Mouse (Mus musculus) gastrocnemius, postnatal 25 days (tissue): ENCODE data around the gene Map7d2. TPM values are rescaled to one million over a fixed set of nuclear protein-coding genes. Genes with fewer than 3 reads are reported as not detected.
"Not testable (repeated sequence)": the region's sequence is repeated elsewhere in the genome, so short reads cannot be mapped to it uniquely, and the experiment has no call there.

Source experiments
- DNase-seq: peaks from one replicate; pipeline ENCODE4 v3.0.0; 2022
- long read RNA-seq, 2 experiments: library from polyadenylated mRNA; stranded (forward); transcript quantifications; one replicate each; pipeline ENCODE4 v2.0.0; 2021
- total RNA-seq, 2 experiments: library from RNA; stranded (reverse); gene quantifications; 1 replicate in 1 of 2; 2 replicates in 1 of 2; pipeline ENCODE4 v1.2.3; 2021

Gene Map7d2
- total RNA-seq: under 1 TPM; 0.26 to 0.43 TPM
- long read RNA-seq, experiment 1, partial matches to known transcripts: 0 of 5 reads
- long read RNA-seq, experiment 1, other reads (novel, unspliced or antisense): 5 of 5 reads
- long read RNA-seq, experiment 2, partial matches to known transcripts: 0 of 2 reads
- long read RNA-seq, experiment 2, other reads (novel, unspliced or antisense): 2 of 2 reads

GRCm38 (mm10) chrX:159414130-159414828, at the start of gene Map7d2:
TSS of gene Map7d2 (plus strand) at chrX:159414572.
- no peak for DNase-seq

- peak; percentile 75 for DNase-seq
Observed at GRCm38 (mm10) chrX:159371831-159372752, 42.3 kb upstream of the Map7d2 start, which contains the start of gene Eif1ax. TSS of gene Eif1ax (plus strand) at chrX:159372178.

DNA sequence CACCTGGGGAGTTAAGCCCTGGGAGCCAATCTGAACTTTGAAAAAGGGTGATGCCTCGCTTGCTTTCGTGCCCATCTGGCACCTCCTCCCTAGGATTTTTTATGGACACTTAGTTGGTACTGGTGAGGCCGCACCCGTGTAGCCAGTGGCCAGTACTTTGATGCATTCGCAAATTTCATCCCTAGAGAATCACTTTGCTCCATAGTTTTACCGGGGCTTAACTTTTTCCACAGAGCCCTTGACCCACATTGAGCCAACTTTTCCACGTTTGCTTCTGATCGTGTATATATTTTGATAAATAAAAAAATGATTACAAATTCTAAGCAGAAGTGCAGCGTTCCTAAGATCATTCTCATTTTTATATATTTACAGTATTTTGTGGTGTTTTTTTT, 41.6 kb upstream of the Map7d2 start:
- DNase-seq: no peak

GRCm38 (mm10) chrX:159387105-159387504, 27.3 kb upstream of the Map7d2 start:
- DNase-seq: no peak

GRCm38 (mm10) chrX:159388953-159389352, 25.4 kb upstream of the Map7d2 start:
- DNase-seq: no peak

DNA sequence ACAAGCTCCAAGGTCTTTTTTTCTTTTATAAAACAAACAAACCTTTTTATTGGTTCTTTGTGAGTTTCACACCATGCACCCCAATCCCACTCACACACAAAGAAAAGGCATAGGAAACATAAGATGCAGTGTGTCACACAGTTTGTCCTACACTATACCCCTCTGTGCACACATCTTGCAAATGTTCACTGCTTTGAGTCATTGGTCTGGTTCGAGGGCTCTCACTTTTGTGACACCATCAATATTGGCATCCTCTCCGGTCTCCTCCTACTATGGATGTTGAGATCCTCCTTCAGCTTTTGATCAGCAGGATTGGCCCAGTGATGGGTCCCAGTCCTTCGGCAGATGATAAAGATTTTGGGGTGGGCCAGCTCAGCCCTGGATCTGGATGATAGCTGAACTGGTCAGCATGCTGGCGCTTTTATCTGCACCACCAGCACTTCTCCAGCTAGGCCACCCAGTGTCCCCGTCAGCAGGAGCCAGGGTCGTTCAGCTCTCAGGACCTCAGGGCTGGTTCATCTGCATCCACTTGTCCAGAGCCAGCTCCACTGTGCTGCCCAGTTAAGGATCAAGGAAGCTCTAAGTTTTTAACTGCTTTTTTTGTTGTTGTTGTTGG, 23.9 kb upstream of the Map7d2 start:
- DNase-seq: no peak

GRCm38 (mm10) chrX:159391239-159391638, 23.1 kb upstream of the Map7d2 start:
- DNase-seq: no peak

- DNase-seq: no peak
Observed at GRCm38 (mm10) chrX:159409253-159409652, 5.1 kb upstream of the Map7d2 start.

DNA sequence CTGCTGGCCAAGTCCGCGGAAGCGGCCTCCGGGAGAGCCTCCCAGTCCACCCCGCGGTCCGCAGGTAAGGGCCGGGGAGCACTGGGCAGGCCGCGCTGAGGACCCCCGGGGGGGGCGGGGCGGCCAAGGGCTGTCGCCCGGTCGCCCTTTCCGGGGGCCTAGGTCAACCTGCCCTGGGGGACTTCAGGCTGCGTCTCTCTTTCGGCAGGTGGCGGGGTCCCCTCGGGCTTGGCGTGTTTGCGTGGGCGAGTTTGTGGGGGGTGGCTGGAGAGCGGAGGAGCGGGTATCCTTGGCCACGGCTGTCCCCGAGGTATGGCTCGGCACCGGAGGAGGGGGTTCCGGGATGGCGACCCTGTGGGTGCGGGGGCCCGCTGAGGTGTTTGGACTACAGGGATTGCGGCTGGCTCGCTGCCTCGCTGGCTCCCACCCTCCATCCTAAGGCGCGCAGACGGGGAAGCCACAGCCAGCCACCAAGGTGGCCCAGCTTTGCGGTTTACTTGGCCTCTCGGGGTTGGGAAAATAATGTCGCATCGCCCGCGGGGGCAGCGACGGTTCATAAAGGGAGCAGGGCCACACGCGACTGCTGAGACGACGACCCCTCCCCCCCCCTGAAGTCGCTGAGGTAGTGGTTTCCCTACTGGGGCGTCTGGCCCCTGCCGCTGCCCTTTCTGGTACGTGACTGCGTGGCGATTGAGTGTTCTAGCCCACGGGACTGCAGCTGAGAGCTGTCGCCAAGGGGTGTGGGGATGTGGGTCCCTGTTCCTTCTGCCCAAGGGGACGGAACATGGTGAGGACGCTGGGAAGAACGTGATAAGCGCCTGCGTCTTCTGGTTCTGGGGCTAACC, 679 bp downstream of the Map7d2 start:
- peak; percentile 7 for DNase-seq

DNA sequence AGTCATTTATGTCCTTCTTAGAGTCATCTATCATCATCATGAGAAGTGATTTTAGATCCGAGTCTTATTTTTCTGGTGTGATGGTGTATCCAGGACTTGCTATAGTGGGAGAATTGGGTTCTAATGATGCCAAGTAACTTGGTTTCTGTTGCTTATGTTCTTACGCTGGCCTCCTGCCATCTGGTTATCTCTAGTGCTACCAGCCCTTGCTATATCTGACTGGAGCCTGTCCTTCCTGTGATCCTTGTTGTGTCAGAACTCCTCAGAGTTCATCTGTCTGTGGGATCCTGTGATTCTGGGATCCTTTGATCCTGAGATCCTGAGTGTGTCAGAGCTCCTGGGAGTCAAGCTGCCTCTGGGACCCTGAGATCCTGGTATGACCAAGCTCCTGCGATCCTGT, 16.1 kb downstream of the Map7d2 start:
- not testable (repeated sequence) for DNase-seq

DNA sequence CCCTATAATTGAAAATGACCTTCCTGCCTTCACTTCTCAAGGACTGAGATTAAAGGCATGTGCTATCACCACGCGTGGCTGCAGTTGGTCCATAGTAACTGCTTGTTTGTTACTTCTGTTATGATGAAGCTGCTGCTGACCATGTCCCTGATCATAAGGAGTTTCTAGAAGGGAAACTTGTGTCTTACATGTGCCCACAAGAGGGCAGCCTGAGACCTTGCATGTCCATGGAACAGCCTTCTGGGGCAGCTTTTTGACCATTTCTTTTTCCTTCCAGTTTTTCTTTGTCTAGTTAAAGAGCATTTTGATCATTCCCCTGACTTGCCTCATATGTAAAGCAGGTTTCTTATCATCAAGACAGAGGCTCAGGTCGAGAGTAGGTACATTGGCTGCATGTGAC, 27.8 kb downstream of the Map7d2 start:
- DNase-seq: no peak

GRCm38 (mm10) chrX:159447133-159447532, 32.8 kb downstream of the Map7d2 start:
- DNase-seq: no peak

GRCm38 (mm10) chrX:159459006-159459654, 44.8 kb downstream of the Map7d2 start:
- no peak for DNase-seq

DNA sequence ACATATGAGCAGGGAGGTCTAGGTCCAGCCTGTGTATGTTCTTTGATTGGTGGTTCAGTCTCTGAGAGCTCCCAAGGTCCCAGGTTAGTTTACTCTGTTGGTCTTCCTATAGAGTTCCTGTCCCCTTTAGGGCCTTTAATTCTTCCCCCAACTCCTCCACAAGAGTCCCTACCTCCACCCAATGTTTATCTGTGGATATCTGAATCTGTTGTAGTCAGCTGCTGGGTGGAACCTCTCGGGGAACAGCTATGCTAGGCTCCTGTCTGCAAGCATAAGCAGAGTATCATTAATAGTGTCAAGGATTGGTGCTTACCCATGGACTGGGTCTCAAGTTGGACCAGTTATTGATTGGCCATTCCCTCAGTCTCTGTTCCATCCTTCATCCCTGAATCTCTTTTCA, 60.4 kb downstream of the Map7d2 start:
- DNase-seq: no peak

DNA sequence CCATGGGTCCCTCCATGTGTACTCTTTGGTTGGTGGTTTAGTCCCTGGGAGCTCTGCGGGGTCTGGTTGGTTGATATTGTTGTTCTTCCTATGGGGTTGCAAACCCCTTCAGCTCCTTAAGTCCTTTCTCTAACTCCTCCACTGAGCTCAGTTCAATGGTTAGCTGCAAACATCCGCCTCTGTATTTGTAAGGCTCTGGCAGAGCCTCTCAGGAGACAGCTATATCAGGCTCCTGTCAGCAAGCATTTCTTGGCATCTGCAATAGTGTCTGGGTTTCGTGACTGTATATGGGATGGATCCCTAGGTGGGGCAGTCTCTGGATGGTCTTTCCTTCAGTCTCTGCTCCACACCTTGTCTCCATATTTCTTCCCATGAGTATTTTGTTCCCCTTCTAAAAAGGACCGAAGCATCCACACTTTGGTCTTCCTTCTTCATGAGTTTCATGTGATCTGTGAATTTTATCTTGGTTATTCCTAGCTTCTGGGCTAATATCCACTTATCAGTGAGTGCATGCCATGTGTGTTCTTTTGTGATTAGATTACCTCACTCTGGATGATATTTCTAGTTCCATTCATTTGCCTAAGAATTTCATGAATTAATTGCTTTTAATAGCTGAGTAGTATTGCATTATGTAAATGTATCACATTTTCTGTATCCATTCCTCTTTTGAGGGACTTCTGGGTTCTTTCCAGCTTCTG, 64.0 kb downstream of the Map7d2 start:
- not testable (repeated sequence) for DNase-seq

DNA sequence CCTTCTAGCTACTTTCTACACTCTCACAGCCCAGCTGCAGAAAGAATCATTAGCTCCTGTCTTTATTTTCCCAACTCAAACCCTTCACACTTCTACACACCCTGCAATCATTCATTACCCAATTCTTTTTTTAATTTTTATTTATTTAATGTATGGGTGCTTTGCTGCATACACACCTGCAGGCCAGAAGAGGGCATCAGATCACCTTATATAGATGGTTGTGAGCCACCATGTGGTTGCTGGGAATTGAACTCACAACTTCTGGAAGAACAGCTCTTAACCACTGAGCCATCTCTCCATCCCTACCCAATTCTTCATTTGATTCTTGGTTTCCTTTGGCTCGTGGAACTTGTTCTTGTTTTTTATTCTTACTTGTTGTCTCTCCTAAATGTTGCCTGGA, 69.9 kb downstream of the Map7d2 start:
- no peak for DNase-seq

- no peak for DNase-seq
Observed at GRCm38 (mm10) chrX:159503181-159503580, 88.8 kb downstream of the Map7d2 start.

DNA sequence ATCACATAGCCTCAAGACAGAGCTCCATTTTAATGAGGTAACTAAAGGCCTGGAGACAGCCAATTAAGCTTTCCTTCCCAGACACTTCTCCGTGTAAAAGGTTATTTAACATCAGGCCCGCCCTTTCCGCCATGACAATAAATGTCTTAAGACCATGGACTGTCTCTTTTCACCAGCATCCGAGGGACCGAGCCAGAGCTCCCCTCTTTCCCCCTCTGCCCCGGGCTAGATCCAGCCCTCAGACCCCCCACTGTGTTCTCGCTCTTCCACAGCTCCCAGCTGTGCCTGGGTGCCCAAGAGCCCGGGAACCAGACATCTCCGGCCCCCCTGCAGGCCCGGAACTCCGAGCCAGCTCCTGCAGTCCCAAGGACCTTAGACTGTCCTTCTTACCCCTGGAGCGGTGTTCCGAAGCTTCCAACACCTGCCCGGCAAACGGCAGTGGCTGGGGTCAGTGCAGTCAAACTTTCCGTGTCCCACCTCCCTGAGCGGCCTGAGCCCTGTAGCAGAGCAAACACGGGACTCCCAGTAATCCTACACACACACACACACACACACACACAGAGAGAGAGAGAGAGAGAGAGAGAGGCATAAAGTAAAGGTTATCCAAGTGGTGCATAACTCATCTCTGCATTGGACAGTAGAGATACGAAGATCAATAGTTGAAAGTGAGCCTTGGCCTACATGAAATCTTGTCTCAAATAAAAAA, 94.1 kb downstream of the Map7d2 start:
- no peak for DNase-seq

DNA sequence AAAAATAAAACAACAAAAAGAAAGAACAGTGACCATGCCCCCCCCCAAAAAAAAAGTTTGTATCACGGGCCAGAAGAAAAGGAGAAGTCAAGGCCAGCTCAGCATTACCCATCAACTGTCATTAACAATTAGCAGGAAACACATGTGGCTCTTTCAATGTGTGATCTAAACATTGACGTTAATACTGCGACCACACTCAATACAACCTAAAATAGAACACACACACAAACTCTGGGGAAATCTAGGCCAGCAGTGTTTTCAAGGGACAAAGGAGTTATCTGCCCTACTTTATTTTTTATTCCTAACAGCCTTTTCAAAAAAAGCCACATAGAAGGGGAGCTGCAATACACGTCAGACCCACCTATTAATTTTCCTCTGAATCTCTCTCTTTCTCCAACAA, 94.7 kb downstream of the Map7d2 start:
- no peak for DNase-seq
